Mouse (Mus musculus) adrenal gland, postnatal 10 days (tissue): ENCODE measurements around the gene Ebf3. TPM values are rescaled to one million over a fixed set of nuclear protein-coding genes. Genes with fewer than 3 reads are reported as not detected.

Source experiments
- DNase-seq: peaks from one replicate; pipeline ENCODE4 v3.0.0; 2021; ENCODE audit warnings: mixed read lengths
- long read RNA-seq, 2 experiments: library from polyadenylated mRNA; stranded (forward); transcript quantifications; one replicate each; pipeline ENCODE4 v2.0.0; 2021
- total RNA-seq, 2 experiments: library from RNA; stranded (reverse); gene quantifications; 2 replicates each; pipeline ENCODE4 v1.2.3; 2021

Ebf3 gene
- total RNA-seq: 10 to 100 TPM; 11.7 to 22.6 TPM
- long read RNA-seq, experiment 1, partial matches to known transcripts: 0 of 2 reads
- long read RNA-seq, experiment 1, other reads (novel, unspliced or antisense): 2 of 2 reads
- long read RNA-seq, experiment 2, partial matches to known transcripts: 1 of 3 reads
- long read RNA-seq, experiment 2, other reads (novel, unspliced or antisense): 2 of 3 reads

DNA sequence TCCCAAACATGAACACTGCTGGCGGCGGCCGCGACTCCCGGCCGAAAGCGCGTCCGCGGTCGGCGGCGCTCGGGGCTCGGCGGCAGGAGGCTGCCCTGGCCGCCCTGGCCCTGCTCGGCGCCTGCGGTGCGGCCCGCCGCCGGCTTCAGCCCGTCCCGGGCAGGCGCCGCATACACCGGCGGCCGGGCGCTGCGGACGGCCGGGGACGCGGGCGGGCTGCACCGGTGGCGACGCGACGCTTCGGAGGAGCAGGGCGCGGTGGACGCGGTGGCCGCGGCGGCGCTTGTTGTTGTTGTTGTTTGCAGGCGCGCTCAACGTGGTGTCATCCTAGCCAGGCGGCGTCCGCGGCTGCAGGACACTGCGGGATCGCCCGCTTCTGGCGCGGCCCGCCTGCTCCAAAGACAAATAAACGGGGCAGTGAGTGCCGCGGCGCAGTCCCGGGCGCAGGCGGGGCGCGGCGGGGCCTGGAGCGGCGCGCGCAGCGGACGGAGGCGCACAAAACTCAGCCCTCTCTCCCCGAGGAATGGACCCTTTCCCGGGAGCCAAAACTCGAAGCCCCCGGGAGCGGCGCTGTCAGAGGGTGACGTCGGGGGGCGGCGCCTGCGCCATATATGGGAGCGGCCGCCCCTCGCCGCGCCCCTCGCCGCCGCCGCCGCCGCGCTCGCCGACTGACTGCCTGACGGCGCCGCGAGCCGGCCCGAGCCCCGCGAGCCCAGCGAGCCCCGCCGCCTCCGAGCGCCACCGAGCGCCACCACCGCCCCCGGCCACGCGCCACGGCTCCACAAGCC lies at the start of gene Ebf3:
Gene Ebf3 (minus strand): TSS at position 542 of the 788 bp plus-strand sequence.
- peak; percentile 92 for DNase-seq

DNA sequence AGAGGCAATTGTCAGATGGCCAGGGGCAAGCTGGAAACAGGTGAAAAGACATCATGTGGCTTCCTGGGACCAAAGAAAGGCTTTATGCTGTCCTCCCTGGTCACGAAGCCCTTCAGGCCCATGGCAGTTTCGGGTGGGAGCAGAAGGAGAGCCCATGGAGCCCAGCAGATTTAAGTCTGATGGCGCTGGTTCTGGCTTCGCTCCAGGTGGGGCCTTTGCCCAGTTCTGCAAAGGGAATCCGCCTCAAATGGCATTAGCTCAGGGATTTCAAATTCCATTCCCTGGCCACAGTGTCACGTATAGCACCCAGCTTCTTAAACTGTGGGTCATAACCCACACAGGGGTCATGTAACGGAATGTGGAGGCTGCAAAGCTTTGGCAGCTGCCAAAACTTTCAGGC lies 32.6 kb upstream of the Ebf3 start:
- DNase-seq: peak; percentile 62

DNA sequence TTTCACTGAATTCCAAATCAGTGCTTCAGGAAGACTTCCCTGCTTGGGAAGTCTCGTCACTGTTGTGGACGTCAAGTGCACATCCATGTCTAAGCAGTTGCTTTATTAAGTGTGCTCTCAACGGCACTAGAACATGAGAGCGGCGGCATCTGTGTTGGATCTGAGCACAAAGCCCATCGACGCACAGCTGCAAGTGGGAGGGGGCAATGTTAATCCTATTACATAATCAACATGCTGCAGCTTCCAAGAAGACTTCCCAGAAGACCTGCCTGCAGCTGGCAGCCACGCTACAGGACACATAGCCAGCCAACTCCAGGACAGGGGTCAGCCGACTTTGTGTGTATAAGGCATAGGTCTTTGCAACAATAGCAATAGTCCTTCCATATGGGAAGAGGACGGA lies 31.8 kb upstream of the Ebf3 start:
- DNase-seq: peak; percentile 49

DNA sequence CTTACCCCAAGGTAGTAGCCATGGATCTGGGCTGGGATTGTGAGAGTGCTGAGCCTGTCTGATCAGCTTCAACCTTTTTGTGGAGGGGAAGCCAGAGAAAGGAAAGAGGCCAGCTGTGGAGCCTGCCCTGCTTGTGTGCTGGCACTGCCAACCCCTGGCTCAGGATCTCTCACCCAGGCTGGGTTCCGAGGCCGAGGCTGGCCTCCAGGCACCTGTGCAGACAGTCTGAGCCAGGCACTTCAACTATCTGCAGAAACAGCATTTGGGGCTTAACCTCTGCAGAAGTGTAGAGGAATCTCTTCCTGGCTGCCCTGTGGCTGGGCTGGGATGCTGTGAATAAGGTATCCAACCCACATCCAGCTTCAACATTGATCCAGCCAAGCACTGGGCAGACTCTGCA lies 19.7 kb upstream of the Ebf3 start:
- no peak for DNase-seq

DNA sequence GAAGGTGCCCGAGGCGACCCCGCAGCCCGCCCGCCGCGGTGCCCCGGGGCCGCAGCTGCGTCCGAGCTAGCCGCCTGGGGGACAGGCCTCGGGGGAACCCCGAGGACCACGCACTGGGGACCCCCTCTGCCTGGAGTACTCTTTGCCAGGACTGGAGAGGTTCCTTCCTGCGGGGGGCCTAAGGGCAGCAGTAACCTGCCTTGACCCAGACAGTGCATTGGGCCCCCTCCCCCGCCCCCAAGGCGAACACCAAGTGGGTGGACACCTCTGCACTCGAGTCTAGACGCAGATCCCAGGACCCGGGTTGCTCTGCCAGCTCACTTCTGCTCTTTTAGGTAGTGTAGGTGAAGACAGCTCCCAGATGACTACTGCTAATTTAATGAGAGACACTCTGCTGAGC lies 8.7 kb upstream of the Ebf3 start:
- DNase-seq: no peak

DNA sequence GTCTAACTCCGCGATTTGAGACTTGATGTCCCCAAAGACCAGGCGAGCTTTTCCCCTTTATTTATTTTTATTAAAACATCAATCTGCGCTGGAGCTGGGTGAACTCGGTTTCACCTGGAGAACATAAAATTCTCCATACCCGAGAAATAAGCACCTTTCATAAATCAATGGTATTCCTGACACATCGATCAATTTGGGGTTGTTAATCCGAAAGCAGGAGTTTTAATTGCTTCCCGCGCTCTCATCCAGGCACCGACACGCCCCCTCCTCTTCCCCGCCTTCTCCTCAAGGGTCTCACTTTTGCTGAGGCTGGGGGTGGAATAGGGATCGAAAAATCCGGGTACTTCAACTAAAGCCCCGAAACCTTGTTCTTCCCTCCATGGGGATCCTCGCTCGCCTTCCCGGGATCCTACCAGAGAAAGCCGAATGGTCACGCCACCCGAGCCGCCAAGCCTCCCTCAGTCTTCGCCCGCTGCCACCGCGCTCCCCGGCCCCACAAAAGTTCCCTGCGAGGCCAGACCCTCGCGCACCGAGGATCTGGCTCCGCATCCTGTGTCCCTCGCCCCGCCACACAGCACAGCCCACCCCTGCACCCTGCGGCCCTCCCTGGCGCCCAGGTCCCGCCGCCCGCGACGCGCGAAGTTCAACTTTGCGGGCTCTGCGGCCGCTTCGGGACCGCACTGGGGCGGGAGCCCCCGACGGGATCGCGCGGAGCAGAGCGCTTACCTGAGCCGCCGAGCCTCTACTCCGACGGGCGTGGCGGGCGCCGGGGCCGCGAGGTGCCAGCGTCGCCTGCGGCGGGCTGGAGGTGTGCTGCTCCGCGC lies 7.9 kb upstream of the Ebf3 start:
- DNase-seq: no peak

DNA sequence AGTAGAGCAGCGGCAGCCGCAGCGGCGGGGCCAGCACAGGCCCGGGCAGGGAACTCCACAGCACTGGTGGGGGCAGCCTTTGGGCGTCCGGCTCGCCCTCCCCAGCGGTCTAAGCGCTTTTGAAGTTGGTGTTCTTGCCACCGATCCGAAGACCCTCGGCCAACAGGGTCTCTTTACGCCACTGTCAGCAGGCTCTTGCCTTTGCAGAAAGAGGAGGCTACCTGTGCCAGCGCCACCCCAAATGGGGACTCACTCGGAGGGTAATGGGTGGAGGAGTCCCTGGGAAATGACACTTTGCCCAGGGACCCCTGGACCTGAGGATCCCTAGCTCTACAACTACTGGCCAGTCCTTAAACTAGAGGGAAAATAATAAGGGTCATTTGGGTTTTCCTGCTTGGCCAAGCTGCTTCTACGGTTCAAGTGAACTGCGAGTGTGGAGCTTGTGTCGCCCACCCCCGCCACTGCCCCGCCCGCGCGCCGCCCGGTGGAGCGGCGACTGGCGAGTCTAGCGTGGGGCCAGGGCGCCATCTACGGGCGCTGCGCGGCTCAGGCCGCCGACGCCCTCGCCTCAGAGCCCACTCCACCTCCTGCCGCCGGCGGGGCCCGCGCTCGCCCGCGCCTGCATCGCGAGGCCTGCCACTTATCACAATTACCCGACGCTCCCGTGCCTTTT lies 7.0 kb upstream of the Ebf3 start:
- DNase-seq: peak; percentile 79

DNA sequence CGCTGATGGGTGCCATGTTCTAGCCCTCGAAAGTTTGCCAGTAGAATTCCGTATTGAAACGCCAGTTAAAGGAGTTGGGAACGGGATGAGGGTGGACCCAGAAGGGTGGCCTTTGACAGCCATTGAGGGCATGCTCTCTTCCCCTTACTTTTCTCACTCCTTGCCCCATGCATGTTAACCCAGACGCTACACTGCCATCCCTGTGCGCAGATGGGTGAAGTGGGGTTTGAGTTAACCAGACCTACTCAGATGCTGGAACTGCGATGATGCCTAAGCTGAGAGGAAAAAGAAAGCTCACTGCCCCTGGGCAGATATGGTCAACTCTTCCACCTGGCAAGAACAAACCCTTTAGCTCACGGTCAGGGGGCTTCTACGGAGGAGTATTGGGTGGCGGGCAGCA lies 6.1 kb upstream of the Ebf3 start:
- DNase-seq: no peak

DNA sequence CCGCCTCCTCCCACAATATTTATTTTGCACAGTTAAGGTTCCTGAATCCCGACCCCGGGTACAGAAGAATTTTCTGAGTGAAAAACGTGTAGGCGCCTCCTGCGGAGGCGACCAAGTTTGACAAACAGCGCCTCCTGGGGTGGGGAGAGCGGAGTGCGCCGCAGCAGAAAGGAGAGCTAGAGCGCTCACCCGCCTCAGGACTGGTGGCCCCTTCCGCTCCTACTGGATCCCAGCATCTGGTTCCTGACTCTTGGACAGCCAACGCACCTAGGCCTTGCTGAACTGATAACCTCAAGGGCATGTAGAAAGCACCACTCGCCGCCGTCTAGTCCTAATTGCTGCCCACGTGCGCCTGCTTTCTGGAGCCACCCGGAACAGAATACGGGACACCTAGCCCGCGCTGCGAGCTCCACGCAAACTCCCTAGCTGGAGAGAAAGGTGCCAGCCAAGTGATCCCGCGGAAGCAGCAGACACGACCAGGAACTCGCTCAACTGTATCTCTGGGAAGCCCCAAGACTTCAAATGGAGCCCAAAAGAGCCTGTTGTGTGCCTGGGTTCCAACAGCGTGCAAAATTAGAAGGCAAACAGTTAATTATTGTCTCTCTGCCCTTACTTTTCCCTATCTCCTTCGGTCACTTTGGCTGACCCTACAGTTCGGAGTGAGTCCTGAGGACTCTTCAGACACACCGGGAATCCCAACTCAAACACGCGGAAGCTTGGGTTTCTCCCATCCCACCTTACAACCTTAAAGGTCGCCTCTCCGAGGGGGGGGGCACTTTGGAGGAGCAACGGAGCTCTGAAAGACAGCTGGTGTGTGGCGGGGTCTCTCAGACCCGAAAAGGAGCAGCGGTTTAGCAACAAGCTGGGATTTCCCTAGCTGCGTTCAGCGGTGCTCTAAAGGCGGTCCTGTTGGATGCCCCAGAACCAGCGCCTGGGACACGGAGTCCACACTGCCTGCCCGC lies 5.0 kb upstream of the Ebf3 start:
- DNase-seq: peak; percentile 78

DNA sequence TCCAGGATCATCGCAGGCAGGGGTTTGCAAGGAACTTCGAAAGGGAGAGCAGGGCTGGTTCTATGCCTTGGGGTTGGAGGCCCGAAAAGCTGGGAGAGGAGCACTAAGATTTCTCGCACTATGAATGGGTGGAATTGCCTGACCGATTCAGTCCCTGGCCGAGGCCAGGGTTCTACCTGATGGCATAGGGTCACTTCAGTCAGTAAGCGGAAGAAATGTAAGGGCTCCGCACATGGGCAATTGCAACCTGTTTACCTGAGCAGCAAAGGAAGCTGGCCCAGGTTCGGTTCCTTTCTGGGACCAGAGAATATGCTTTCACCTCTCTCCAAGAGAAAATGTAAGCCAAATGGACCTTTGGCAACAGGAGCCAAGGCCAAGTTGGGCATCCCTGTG lies 4.1 kb upstream of the Ebf3 start:
- no peak for DNase-seq

DNA sequence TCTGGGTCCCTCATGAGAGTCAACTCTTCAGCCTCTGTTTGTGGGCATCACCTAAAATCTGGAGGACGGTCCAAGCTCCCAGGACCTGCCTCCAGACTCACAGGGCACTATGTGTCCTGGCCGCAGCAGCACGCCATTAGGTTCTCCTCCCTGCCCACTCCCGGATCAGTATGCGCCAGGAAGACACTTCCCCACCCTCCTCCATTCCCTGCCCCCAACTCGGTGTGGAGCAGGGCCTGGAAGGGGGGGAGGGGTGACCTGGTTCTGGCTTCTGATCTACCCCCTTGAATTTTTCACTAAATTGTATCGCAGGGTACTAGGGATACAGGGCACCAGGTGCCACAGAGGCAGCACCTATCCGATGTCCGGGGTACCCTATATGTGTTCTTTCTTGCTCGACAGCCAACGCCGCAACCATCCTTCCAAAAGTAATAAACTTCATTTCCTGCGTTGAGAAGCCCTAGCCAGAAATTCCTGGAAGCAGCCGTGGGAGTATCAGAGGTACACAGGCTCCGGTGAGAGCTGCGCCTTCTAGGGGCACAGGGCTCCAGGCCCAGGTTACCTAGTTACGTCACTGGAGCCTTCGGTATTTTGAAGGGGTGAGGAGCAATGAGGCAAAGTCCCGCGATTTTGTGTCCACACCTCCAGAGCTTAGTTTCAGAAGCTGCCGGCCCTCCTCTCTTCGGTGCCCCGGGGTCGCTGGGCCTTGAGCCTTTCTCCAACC lies 3.6 kb upstream of the Ebf3 start:
- no peak for DNase-seq

DNA sequence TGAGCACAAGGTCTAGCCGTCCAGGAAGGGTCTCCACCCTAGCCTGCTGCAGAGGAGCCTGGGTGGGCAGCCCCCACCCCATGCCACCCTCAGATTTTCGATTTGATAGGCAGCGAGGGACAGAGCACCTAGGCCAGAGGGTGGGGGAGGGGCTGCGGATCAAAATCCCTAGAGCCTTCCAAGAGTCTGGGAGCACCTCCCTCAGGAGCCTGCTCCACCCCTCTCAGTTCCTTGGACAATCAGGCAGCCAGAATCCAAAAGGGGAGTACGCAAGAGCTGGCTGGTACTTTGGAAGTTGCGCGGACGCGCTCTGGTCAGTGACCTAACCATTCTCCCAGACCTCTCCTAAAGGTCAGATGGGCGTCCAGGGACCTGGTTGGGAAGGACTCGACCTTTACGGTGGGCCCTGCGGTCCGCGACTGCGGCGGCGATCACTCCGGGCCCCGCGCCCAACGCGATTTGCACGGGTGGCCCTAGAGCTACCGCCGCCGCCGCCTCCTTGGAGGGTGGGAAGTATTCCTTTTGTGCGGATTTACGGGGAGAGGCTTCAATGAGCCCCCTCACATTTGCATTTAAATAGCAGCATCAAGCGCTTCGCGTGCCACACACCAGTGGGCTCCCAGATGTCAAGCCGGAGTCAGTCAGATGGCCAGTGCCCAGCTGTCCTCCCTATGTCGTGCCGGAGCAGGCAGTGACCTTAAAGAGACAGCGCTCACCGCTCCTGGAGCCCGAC lies 2.8 kb upstream of the Ebf3 start:
- no peak for DNase-seq

DNA sequence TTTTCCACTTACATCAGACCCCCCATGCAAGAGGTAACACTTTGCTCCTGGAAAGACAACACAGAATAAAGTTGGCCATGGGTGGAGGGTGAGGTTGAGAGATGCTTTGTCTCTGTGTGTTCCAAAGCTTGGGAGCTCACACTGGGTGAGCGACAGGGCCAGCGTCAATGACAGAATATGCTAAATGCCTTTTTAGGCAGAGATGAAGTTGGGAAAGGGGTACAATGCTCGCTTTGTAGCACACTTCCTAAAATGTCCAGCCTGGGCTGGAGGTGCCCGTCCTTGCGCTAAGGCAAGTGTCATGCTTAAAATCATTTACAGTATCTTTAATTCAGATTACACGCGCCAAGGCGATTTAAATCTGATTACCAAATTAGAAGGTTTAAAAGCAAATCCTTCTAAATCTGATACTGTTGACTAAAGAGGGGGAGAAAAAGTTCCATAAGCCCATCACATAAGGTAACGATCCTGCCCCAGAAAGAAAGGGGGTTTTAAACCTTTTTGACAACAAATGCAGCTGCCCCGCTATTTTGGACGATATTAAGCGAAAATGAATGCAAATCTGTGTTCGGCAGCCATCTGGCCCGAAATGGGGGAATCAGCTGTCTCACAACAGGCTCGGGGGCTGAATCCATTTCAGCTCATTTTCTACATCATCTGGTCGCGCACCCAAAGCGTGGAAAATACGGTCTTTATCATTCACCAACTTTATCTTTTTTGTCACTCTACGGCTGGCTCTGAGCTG lies 2.1 kb upstream of the Ebf3 start:
- DNase-seq: no peak

DNA sequence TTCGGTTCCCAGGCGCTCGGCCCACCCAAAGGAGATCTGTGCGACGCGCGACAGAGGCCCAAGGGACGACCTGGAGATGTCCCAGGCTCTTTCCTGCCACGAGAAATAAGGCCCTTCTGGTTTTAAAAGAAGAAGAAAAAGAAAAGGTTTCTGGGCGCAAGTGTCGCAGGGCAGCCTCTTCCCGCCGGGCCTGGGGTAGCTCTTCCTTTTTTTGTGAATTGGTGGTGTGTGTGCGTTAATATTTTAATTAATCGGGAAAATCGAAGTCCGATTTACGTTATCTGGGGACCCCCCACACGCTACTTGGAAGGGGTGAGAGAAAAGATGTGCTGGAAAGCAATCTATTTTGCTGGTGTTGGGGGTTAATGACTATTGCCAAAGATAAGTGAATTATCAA lies 1.3 kb upstream of the Ebf3 start:
- no peak for DNase-seq

DNA sequence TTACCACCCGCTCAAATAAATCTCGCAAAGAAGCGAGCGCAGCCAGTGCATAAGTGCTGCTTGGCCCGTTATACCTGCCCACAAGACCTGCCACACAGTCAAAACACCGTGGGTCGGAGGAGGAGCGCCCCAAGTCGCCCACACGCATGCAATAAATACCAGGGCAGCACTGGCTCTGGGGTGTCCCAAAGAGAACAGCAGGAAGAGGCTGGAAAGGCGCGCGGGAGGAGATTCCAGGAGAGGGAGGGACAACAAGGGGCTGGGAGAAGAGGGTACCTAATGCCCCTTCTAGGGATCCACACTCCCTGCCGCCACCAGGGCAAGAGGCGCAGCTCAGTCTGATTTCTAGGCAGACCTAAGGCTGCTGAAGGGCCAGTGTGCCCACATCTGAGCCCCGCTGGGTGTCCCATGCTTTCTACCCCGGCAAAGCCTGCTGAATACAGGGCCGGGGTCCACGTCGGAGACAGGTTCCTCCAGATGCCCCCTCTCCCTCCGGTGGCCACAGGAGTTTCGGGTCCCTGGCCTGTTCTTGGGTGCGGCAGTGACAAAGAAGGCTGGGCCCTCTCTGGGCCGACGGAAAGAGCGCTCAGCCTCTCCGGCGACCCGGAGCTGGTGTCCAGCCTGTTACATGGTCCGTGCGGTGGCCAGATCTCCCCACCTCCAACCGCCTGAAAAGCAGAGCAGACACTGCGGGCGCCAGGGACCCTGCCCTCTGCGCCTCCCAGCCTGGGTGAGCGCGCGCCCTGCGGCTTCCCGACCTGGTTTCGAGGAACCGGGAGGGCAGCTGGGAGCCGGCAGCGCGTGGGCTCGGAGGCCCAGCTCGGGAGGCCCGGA lies 682 bp upstream of the Ebf3 start:
- no peak for DNase-seq

DNA sequence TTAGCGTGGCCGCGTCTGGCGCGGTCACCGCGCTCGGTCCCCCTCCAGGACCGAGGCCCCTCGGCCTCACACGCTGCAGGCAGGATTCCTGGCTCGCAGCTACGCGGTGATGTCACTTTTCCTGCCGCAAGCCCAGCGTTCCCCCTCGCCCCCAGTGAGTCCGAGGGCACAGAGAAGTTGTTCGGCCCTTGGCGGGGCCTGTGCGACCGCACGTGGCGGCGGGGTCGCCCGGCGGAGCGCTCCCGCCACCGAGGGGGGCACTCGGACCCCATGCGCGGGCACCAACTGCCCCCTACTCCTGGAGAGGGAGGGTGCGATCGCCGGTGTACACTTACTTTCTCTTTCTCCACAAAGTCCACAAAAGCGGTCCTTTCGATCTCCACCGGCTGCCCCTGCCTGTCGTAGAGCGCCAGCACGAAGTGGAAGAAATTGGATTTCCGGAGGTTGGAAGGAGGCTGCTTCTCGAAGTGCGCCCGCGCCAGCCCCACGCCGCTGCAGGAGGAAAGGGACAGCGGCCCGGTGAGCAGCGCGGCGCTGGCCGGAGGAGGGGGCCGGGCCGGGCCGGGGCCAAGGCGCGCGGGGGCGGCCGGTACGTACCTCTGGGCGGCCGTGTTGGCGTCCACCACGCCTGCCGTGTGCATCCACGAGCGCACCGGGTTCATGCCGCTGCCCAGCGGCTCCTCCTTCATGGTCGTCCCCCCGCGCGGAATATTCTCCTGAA lies 902 bp downstream of the Ebf3 start:
- peak; percentile 36 for DNase-seq

DNA sequence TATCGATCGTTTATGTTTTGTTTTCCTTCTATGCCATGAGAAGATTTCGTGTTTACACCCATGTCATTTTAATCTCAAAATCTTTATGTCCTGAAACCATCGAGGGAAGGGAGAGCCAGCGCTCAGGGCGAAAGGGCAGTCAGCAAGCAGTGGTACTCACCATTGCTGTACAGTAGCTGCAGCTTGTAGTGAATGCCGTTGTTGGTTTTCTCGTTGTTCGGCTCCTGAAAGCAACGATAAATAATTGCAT lies 1.4 kb downstream of the Ebf3 start:
- peak; percentile 46 for DNase-seq
